Mouse (Mus musculus) intestine, postnatal 0 days (tissue): ENCODE results near the gene Hist1h4n. TPM values are rescaled to one million over a fixed set of nuclear protein-coding genes. Genes with fewer than 3 reads are reported as not detected.
"Not testable (repeated sequence)": the region's sequence is repeated elsewhere in the genome, so short reads cannot be mapped to it uniquely, and the experiment has no call there.

Source experiments
- ATAC-seq: fragments of 200-750 bp; cut with Nextera tagmentation; 2 replicates; pipeline ENCODE4 v1.8.0; 2017; ENCODE audit warnings: mild to moderate bottlenecking, moderate TSS enrichment, moderate library complexity
- H3K27ac ChIP-seq: fragments of 300-500 bp; sonication (generic); 2 replicates; pipeline ENCODE4 v1.5.1; 2014; ENCODE audit warnings: mild to moderate bottlenecking, low read depth, low read length, moderate library complexity
- H3K27me3 ChIP-seq: fragments of 300-500 bp; sonication (generic); replicated peaks from 2 replicates; pipeline ENCODE4 v1.6.1; 2014; ENCODE audit warnings: low read length, mixed read lengths; ENCODE audit not compliant: control insufficient read depth, insufficient read depth
- H3K36me3 ChIP-seq: fragments of 300-500 bp; sonication (generic); 2 replicates; pipeline ENCODE4 v1.6.1; 2014; ENCODE audit warnings: mild to moderate bottlenecking, moderate library complexity; ENCODE audit not compliant: control insufficient read depth, insufficient read depth
- H3K4me1 ChIP-seq: fragments of 300-500 bp; sonication (generic); replicated peaks from 2 replicates; pipeline ENCODE4 v1.6.1; 2014; ENCODE audit warnings: antibody characterized with exemption, low read length, mixed read lengths; ENCODE audit not compliant: control insufficient read depth, insufficient read depth
- H3K4me2 ChIP-seq: fragments of 300-500 bp; sonication (generic); replicated peaks from 2 replicates; pipeline ENCODE4 v1.6.1; 2014; ENCODE audit warnings: low read depth, mild to moderate bottlenecking, moderate library complexity
- H3K4me3 ChIP-seq: fragments of 300-500 bp; sonication (generic); 2 replicates; pipeline ENCODE4 v1.5.1; 2014; ENCODE audit warnings: low read depth, low read length
- H3K9ac ChIP-seq: fragments of 300-500 bp; sonication (generic); 2 replicates; pipeline ENCODE4 v1.6.1; 2014; ENCODE audit warnings: mild to moderate bottlenecking, low read depth, low read length
- H3K9me3 ChIP-seq: fragments of 300-500 bp; sonication (generic); 2 replicates; pipeline ENCODE4 v1.6.1; 2016; ENCODE audit warnings: mixed run types; ENCODE audit not compliant: control insufficient read depth
- CTCF ChIP-seq: sonication (generic); IDR thresholded peaks from 2 replicates; pipeline ENCODE4 v1.5.1; 2016; ENCODE audit warnings: low read depth, mild to moderate bottlenecking, control low read depth, antibody characterized with exemption, moderate library complexity
- WGBS: fragments of 180-500 bp; shearing (Covaris S2); extraction: QIAGEN DNeasy Blood & Tissue Kit; methylation state at CpG from one replicate; pipeline ENCODE4 v1.1.7; 2014; 5-methylcytosine and 5-hydroxymethylcytosine counted together
- microRNA-seq: library from miRNA; unstranded; fragments of <30 nt; microRNA quantifications from one replicate; pipeline ENCODE4, GENCODE M21; 2016
- polyA plus RNA-seq: library from polyadenylated mRNA; unstranded; fragments of >200 nt; fragmentation: Nextera tagmentation; extraction: Ambion mirVana; gene quantifications from 2 replicates; pipeline ENCODE4 v1.2.1, GENCODE M21; 2015

Gene Hist1h4n
- polyA plus RNA-seq, 1 experiment from 2014 or later, result 5.3 TPM

- H3K4me3 ChIP-seq, result peak overlapping the region; percentile 39
- TF ChIP-seq CTCF, result no peak
- peaks cover 17% of the 10 kb centered on the region; the same call in 1 of the 2 replicates for H3K4me1 ChIP-seq
- no peaks in the 10 kb centered on the region for H3K9me3 ChIP-seq
- H3K36me3 ChIP-seq, result no peaks in the 10 kb centered on the region
- no peak overlapping the region for H3K9ac ChIP-seq
- no peaks in the 10 kb centered on the region for H3K27me3 ChIP-seq
- H3K27ac ChIP-seq, result 0 out of 2 replicates have a peak overlapping the region, but pooled peaks have one; percentile 16
- 8% methylated on average over 8 of the region's 8 CpGs for WGBS
- peak overlapping the region; percentile 61 for H3K4me2 ChIP-seq
- no peak for ATAC-seq
These were observed 45.7 kb downstream of the Hist1h4n start for GRCm38 (mm10) chr13:21786189-21786898.

GRCm38 (mm10) chr13:21784311-21784710 is 47.7 kb downstream of the Hist1h4n start:
- 37% methylated on average over 6 of the region's 6 CpGs for WGBS
- no peak for TF ChIP-seq CTCF
- Histone ChIP-seq H3K9ac (no peak overlapping the region), H3K27ac (no peak overlapping the region; the same call in 1 of the 2 replicates), H3K4me3 (no peak overlapping the region), H3K27me3 (no peaks in the 10 kb centered on the region), H3K9me3 (no peaks in the 10 kb centered on the region), H3K36me3 (no peaks in the 10 kb centered on the region), H3K4me2 (peak overlapping the region; percentile 67; the same call in 1 of the 2 replicates), H3K4me1 (peaks cover 17% of the 10 kb centered on the region; the same call in 1 of the 2 replicates)
- ATAC-seq, result no peak

GRCm38 (mm10) chr13:21783734-21784161 is 48.2 kb downstream of the Hist1h4n start:
- ATAC-seq, result no peak
- Histone ChIP-seq H3K4me2 (peak overlapping the region; percentile 67), H3K27ac (peak overlapping the region; percentile 46), H3K9ac (no peak overlapping the region), H3K4me1 (peaks cover 17% of the 10 kb centered on the region; the same call in 1 of the 2 replicates), H3K9me3 (no peaks in the 10 kb centered on the region), H3K4me3 (peak overlapping the region; percentile 34), H3K36me3 (no peaks in the 10 kb centered on the region), H3K27me3 (no peaks in the 10 kb centered on the region)
- TF ChIP-seq CTCF, result no peak
- 2% methylated on average over 9 of the region's 9 CpGs for WGBS

DNA sequence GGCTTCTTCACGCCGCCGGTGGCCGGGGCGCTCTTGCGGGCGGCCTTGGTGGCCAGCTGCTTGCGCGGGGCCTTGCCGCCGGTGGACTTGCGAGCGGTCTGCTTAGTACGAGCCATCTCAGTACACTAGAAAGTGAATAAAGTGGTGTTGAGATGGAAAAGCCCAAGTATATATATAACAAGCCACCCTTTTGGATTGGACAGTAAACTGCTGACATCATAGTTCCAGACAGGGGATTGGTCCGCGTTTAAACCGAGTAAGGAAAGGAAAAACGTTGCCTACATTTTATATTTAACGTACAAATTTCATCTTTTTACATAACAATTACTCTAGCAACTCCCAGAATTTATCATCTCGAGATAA is 48.8 kb downstream of the Hist1h4n start, which contains the start of gene Hist1h3i:
TSS of gene Hist1h3i (minus strand) at position 116 of the 363 bp plus-strand sequence.
- peak within 1 kb of the TSS; percentile 46 for H3K27ac ChIP-seq
- no peak for TF ChIP-seq CTCF
- peak within 1 kb of the TSS; percentile 67 for H3K4me2 ChIP-seq
- 0% methylated on average over 13 of the region's 20 CpGs for WGBS
- peak within 1 kb of the TSS; percentile 45 for H3K9ac ChIP-seq
- ATAC-seq, result peak; percentile 50
- H3K9me3 ChIP-seq, result no peaks in the 10 kb centered on the region
- H3K36me3 ChIP-seq, result no peaks in the 10 kb centered on the region
- H3K4me3 ChIP-seq, result peak within 1 kb of the TSS; percentile 34
- H3K27me3 ChIP-seq, result no peaks in the 10 kb centered on the region
- peaks cover 14% of the 10 kb centered on the region; the same call in 1 of the 2 replicates for H3K4me1 ChIP-seq

- H3K27me3 ChIP-seq, H3K27ac ChIP-seq, H3K36me3 ChIP-seq, H3K9me3 ChIP-seq, ATAC-seq: not testable (repeated sequence)
- Histone ChIP-seq H3K4me3 (peak overlapping the region; percentile 34), H3K9ac (peak overlapping the region; percentile 45), H3K4me2 (peak overlapping the region; percentile 67), H3K4me1 (peaks cover 14% of the 10 kb centered on the region; the same call in 1 of the 2 replicates)
- 2% methylated on average over 13 of the region's 35 CpGs for WGBS
These were observed 49.4 kb downstream of the Hist1h4n start for GRCm38 (mm10) chr13:21782361-21783254.

Small RNA genes lying within 50 kb of the gene (microRNA-seq; reads per million reads assigned to microRNA genes)
- gene Gm19658 (not detected), gene Gm44346 (not detected), gene Gm44466 (not detected)

Other genes with a start within 250 kb of the Hist1h4n start
- gene Olfr1362, start 218.2 kb downstream of the Hist1h4n start, polyA plus RNA-seq, result not detected in 2 replicates
- 0.04 TPM in 1 of 2 replicates, not detected in the other for gene Olfr11, start 189.7 kb downstream of the Hist1h4n start, polyA plus RNA-seq
- gene Olfr1361, start 168.8 kb downstream of the Hist1h4n start, polyA plus RNA-seq, result not detected in 2 replicates
- gene Olfr1360, start 154.8 kb downstream of the Hist1h4n start, polyA plus RNA-seq, result not detected in 2 replicates
- gene Olfr1359, start 134.1 kb downstream of the Hist1h4n start, polyA plus RNA-seq, result not detected in 2 replicates
- 1.9 TPM in 1 of 2 replicates, not detected in the other for gene Hist1h2bl, start 116.1 kb downstream of the Hist1h4n start, polyA plus RNA-seq
- gene Hist1h2ai, start 115.8 kb downstream of the Hist1h4n start, polyA plus RNA-seq, result 6.1 and 12.0 TPM in 2 replicates
- gene Hist1h3h, start 114.5 kb downstream of the Hist1h4n start, polyA plus RNA-seq, result 2.4 and 2.9 TPM in 2 replicates
- 0.51 and 0.76 TPM in 2 replicates for gene Hist1h2bm, start 110.2 kb downstream of the Hist1h4n start, polyA plus RNA-seq
- gene Hist1h4j, start 97.1 kb downstream of the Hist1h4n start, polyA plus RNA-seq, result 0.40 and 0.42 TPM in 2 replicates
- 1.4 and 2.1 TPM in 2 replicates for gene Hist1h4k, start 81.7 kb downstream of the Hist1h4n start, polyA plus RNA-seq
- gene Hist1h2ak, start 78.4 kb downstream of the Hist1h4n start, polyA plus RNA-seq, result 5.0 and 9.5 TPM in 2 replicates
- gene Hist1h2bn, start 78.1 kb downstream of the Hist1h4n start, polyA plus RNA-seq, result 1.1 TPM in 2 replicates
- gene Hist1h1b, start 51.6 kb downstream of the Hist1h4n start, polyA plus RNA-seq, result 7.3 and 8.1 TPM in 2 replicates
- gene Hist1h3i, start 48.8 kb downstream of the Hist1h4n start, polyA plus RNA-seq, result 34.1 and 39.6 TPM in 2 replicates
- 1.5 and 3.2 TPM in 2 replicates for gene Hist1h2an, start 45.0 kb downstream of the Hist1h4n start, polyA plus RNA-seq
- 0.41 and 1.5 TPM in 2 replicates for gene Hist1h2bp, start 44.7 kb downstream of the Hist1h4n start, polyA plus RNA-seq
- gene Hist1h2bq, start 22.0 kb downstream of the Hist1h4n start, polyA plus RNA-seq, result 7.8 and 9.8 TPM in 2 replicates
- not detected in 2 replicates for gene Hist1h2ao, start 21.7 kb downstream of the Hist1h4n start, polyA plus RNA-seq
- gene Hist1h4m, start 20.4 kb downstream of the Hist1h4n start, polyA plus RNA-seq, result not detected in 2 replicates
- 1,504 and 1,780 TPM in 2 replicates for gene Hist1h2ap, start 1.3 kb upstream of the Hist1h4n start, polyA plus RNA-seq
- gene Hist1h2br, start 1.5 kb upstream of the Hist1h4n start, polyA plus RNA-seq, result 7.8 and 10.0 TPM in 2 replicates
- 1.2 TPM in 2 replicates for gene Zfp184, start 112.9 kb upstream of the Hist1h4n start, polyA plus RNA-seq
- gene Pom121l2, start 149.0 kb upstream of the Hist1h4n start, polyA plus RNA-seq, result not detected in 2 replicates
- 4.0 and 4.1 TPM in 2 replicates for gene Prss16, start 177.5 kb upstream of the Hist1h4n start, polyA plus RNA-seq
- gene Hist1h2ah, start 203.4 kb upstream of the Hist1h4n start, polyA plus RNA-seq, result 3.4 and 5.3 TPM in 2 replicates
- 0.90 and 1.8 TPM in 2 replicates for gene Hist1h2bk, start 203.7 kb upstream of the Hist1h4n start, polyA plus RNA-seq
- gene Hist1h4i, start 209.2 kb upstream of the Hist1h4n start, polyA plus RNA-seq, result 9.4 and 9.9 TPM in 2 replicates
- gene Hist1h2ag, start 210.7 kb upstream of the Hist1h4n start, polyA plus RNA-seq, result 12.9 and 16.0 TPM in 2 replicates
- gene Hist1h2bj, start 211.0 kb upstream of the Hist1h4n start, polyA plus RNA-seq, result 2.3 and 4.1 TPM in 2 replicates